Mouse (Mus musculus): ENCODE results near the gene Aox4.

- TF ChIP-seq CTCF (IDR thresholded peaks at IDR 0.05; ENCODE audit: insufficient read depth, low read depth, low read length): no peak
- TF ChIP-seq POLR2A (IDR thresholded peaks at IDR 0.05; ENCODE audit: insufficient read depth, low read depth, low read length): no peak
Observed at GRCm38 (mm10) chr1:58311221-58311864, 101.1 kb downstream of the Aox4 start.
